Mouse (Mus musculus): ENCODE results near the gene Olfr616. TPM values are rescaled to one million over a fixed set of nuclear protein-coding genes. Genes with fewer than 3 reads are reported as not detected.

Gene Olfr616
- under 1 TPM in 1 of 2 experiments, not detected in 1; 0.11 TPM for polyA plus RNA-seq (2017; shearing (Covaris generic))

GRCm38 (mm10) chr7:103569043-103569442 is at the start of gene Olfr616:
TSS of gene Olfr616 (minus strand) at chr7:103569143.

GRCm38 (mm10) chr7:103612434-103612833 is 43.5 kb upstream of the Olfr616 start, which contains the start of gene Olfr620:
TSS of gene Olfr620 (minus strand) at chr7:103612534.

GRCm38 (mm10) chr7:103600275-103600674 is 31.3 kb upstream of the Olfr616 start, which contains the start of gene Olfr619:
TSS of gene Olfr619 (plus strand) at chr7:103600575.

GRCm38 (mm10) chr7:103589803-103590202 is 20.9 kb upstream of the Olfr616 start, which contains the start of gene Olfr618:
TSS of gene Olfr618 (plus strand) at chr7:103590103.

GRCm38 (mm10) chr7:103572761-103573160 is 3.8 kb upstream of the Olfr616 start, which contains the start of gene Olfr617:
TSS of gene Olfr617 (plus strand) at chr7:103573061.

GRCm38 (mm10) chr7:103555779-103556178 is 13.2 kb downstream of the Olfr616 start, which contains the start of gene Olfr615:
TSS of gene Olfr615 (plus strand) at chr7:103556079.

GRCm38 (mm10) chr7:103547774-103548173 is 21.2 kb downstream of the Olfr616 start, which contains the start of gene Olfr613:
TSS of gene Olfr613 (plus strand) at chr7:103548074.

GRCm38 (mm10) chr7:103542617-103543016 is 26.3 kb downstream of the Olfr616 start, which contains the start of gene Olfr612:
TSS of gene Olfr612 (minus strand) at chr7:103542717.

GRCm38 (mm10) chr7:103520746-103521145 is 48.2 kb downstream of the Olfr616 start, which contains the start of gene Olfr611:
TSS of gene Olfr611 (minus strand) at chr7:103520846.

Other genes starting within 250 kb of the Olfr616 start
- not detected for gene Olfr598, start 245.6 kb downstream of the Olfr616 start, polyA plus RNA-seq (2017; shearing (Covaris generic))
- gene Olfr599, start 233.2 kb downstream of the Olfr616 start, polyA plus RNA-seq (2017; shearing (Covaris generic)), result not detected
- not detected for gene Olfr600, start 219.5 kb downstream of the Olfr616 start, polyA plus RNA-seq (2017; shearing (Covaris generic))
- not detected for gene Olfr601, start 206.5 kb downstream of the Olfr616 start, polyA plus RNA-seq (2017; shearing (Covaris generic))
- not detected for gene Olfr603, start 183.0 kb downstream of the Olfr616 start, polyA plus RNA-seq (2017; shearing (Covaris generic))
- under 1 TPM in 1 of 2 experiments, not detected in 1; 0.25 TPM for gene Usp17lc, start 154.1 kb downstream of the Olfr616 start, polyA plus RNA-seq (2017; shearing (Covaris generic))
- gene Olfr605, start 123.7 kb downstream of the Olfr616 start, polyA plus RNA-seq (2017; shearing (Covaris generic)), result not detected
- under 1 TPM in 1 of 2 experiments, not detected in 1; 0.07 TPM for gene Olfr606, start 120.1 kb downstream of the Olfr616 start, polyA plus RNA-seq (2017; shearing (Covaris generic))
- gene Olfr607, start 105.0 kb downstream of the Olfr616 start, polyA plus RNA-seq (2017; shearing (Covaris generic)), result under 1 TPM in 1 of 2 experiments, not detected in 1; 0.05 TPM
- gene Olfr608, start 99.3 kb downstream of the Olfr616 start, polyA plus RNA-seq (2017; shearing (Covaris generic)), result not detected
- under 1 TPM in 1 of 2 experiments, not detected in 1; 0.17 TPM for gene Olfr609, start 71.1 kb downstream of the Olfr616 start, polyA plus RNA-seq (2017; shearing (Covaris generic))
- not detected for gene Olfr610, start 57.0 kb downstream of the Olfr616 start, polyA plus RNA-seq (2017; shearing (Covaris generic))
- not detected for gene Olfr611, start 48.3 kb downstream of the Olfr616 start, polyA plus RNA-seq (2017; shearing (Covaris generic))
- gene Olfr612, start 26.4 kb downstream of the Olfr616 start, polyA plus RNA-seq (2017; shearing (Covaris generic)), result not detected
- not detected for gene Olfr613, start 21.1 kb downstream of the Olfr616 start, polyA plus RNA-seq (2017; shearing (Covaris generic))
- gene Olfr615, start 13.1 kb downstream of the Olfr616 start, polyA plus RNA-seq (2017; shearing (Covaris generic)), result under 1 TPM in 1 of 2 experiments, not detected in 1; 0.28 TPM
- gene Olfr617, start 3.9 kb upstream of the Olfr616 start, polyA plus RNA-seq (2017; shearing (Covaris generic)), result not detected
- gene Olfr618, start 21.0 kb upstream of the Olfr616 start, polyA plus RNA-seq (2017; shearing (Covaris generic)), result not detected
- gene Olfr619, start 31.4 kb upstream of the Olfr616 start, polyA plus RNA-seq (2017; shearing (Covaris generic)), result not detected
- under 1 TPM; 0.06 to 0.15 TPM for gene Olfr620, start 43.4 kb upstream of the Olfr616 start, polyA plus RNA-seq (2017; shearing (Covaris generic))
- not detected for gene Olfr622, start 73.6 kb upstream of the Olfr616 start, polyA plus RNA-seq (2017; shearing (Covaris generic))
- under 1 TPM in 1 of 2 experiments, not detected in 1; 0.16 TPM for gene Olfr623, start 94.6 kb upstream of the Olfr616 start, polyA plus RNA-seq (2017; shearing (Covaris generic))
- under 1 TPM in 1 of 2 experiments, not detected in 1; 0.06 TPM for gene Olfr624, start 102.0 kb upstream of the Olfr616 start, polyA plus RNA-seq (2017; shearing (Covaris generic))
- not detected for gene Olfr625-ps1, start 113.6 kb upstream of the Olfr616 start, polyA plus RNA-seq (2017; shearing (Covaris generic))
- under 1 TPM in 1 of 2 experiments, not detected in 1; 0.41 TPM for gene Olfr243, start 145.5 kb upstream of the Olfr616 start, polyA plus RNA-seq (2017; shearing (Covaris generic))
- not detected for gene Olfr628, start 161.2 kb upstream of the Olfr616 start, polyA plus RNA-seq (2017; shearing (Covaris generic))
- not detected for gene Olfr629, start 175.8 kb upstream of the Olfr616 start, polyA plus RNA-seq (2017; shearing (Covaris generic))
- not detected for gene Olfr630, start 188.2 kb upstream of the Olfr616 start, polyA plus RNA-seq (2017; shearing (Covaris generic))
- gene Olfr69, start 202.5 kb upstream of the Olfr616 start, polyA plus RNA-seq (2017; shearing (Covaris generic)), result not detected
- gene Olfr68, start 210.6 kb upstream of the Olfr616 start, polyA plus RNA-seq (2017; shearing (Covaris generic)), result not detected
- gene Olfr67, start 222.7 kb upstream of the Olfr616 start, polyA plus RNA-seq (2017; shearing (Covaris generic)), result not detected
- gene Hbb-bt, start 244.9 kb upstream of the Olfr616 start, polyA plus RNA-seq (2017; shearing (Covaris generic)), result 10 to 100 TPM; 63.1 to 67.8 TPM